Mouse (Mus musculus) myocyte (in vitro differentiated cells): ENCODE measurements around the gene Arid1b.

Experiments used
- POLR2A ChIP-seq: IDR thresholded peaks from one replicate; pipeline ENCODE4 v1.6.1; 2011; ENCODE audit warnings: low read depth, mild to moderate bottlenecking, control low read depth, moderate library complexity; ENCODE audit not compliant: insufficient read length
- USF1 ChIP-seq: IDR thresholded peaks from one replicate; pipeline ENCODE4 v1.6.1; 2011; ENCODE audit warnings: low read depth, mild to moderate bottlenecking, control low read depth, moderate library complexity

DNA sequence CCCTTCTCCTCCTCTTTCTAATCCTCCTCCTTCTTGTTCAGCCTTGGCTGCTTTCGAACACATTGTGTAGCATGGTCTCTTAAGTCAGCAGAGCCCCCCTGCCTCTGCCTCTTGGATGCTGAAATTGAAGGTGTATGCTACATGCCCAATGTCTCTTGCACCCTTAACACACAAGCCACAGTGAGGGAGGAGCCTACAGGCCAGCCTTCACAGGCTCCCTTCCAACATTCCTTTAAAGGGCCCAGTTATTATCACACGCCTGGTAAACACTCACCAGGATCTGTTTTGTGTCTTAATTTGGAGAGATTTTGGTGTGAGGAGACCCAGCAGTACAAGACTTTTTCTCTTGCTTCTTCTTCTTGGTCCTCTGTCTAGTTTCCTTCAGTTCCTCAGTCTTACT, 122.9 kb downstream of the Arid1b start:
- TF ChIP-seq POLR2A = no peak
- no peak for TF ChIP-seq USF1
